Mouse (Mus musculus) embryonic facial prominence, embryonic 11.5 days (tissue): Measurements from ENCODE around the gene Afg1l. TPM values are rescaled to one million over a fixed set of nuclear protein-coding genes. Genes with fewer than 3 reads are reported as not detected.

Experiments used
- ATAC-seq: fragments of 200-750 bp; cut with Nextera tagmentation; replicated peaks from 2 replicates; pipeline ENCODE4 v1.8.0; 2017; ENCODE audit warnings: low read depth; ENCODE audit not compliant: insufficient number of reproducible peaks, low FRiP score, low TSS enrichment
- DNase-seq: peaks from one replicate; pipeline ENCODE4 v3.0.0-alpha.2; 2015; ENCODE audit warnings: low spot score
- H3K27ac ChIP-seq: fragments of 300-500 bp; sonication (generic); replicated peaks from 2 replicates; pipeline ENCODE4 v1.5.1; 2014; ENCODE audit warnings: mild to moderate bottlenecking, low read depth, low read length, control low read depth
- H3K27me3 ChIP-seq: fragments of 300-500 bp; sonication (generic); 2 replicates; pipeline ENCODE4 v1.6.1; 2014; ENCODE audit warnings: mild to moderate bottlenecking, low read length, moderate library complexity, mixed read lengths; ENCODE audit not compliant: control insufficient read depth, insufficient read depth
- H3K36me3 ChIP-seq: fragments of 300-500 bp; sonication (generic); replicated peaks from 2 replicates; pipeline ENCODE4 v1.6.1; 2014; ENCODE audit warnings: low read depth, mild to moderate bottlenecking, low read length, moderate library complexity, mixed read lengths; ENCODE audit not compliant: control insufficient read depth, insufficient read depth
- H3K4me1 ChIP-seq: fragments of 300-500 bp; sonication (generic); 2 replicates; pipeline ENCODE4 v1.6.1; 2014; ENCODE audit warnings: low read length, mixed read lengths; ENCODE audit not compliant: control insufficient read depth, insufficient read depth
- H3K4me2 ChIP-seq: fragments of 300-500 bp; sonication (generic); 2 replicates; pipeline ENCODE4 v1.6.1; 2014; ENCODE audit warnings: low read depth, mild to moderate bottlenecking, control low read depth, low read length, moderate library complexity
- H3K4me3 ChIP-seq: fragments of 300-500 bp; sonication (generic); 2 replicates; pipeline ENCODE4 v1.5.1; 2014; ENCODE audit warnings: low read depth, low read length, control low read depth
- H3K9ac ChIP-seq: fragments of 300-500 bp; sonication (generic); replicated peaks from 2 replicates; pipeline ENCODE4 v1.6.1; 2014; ENCODE audit warnings: mild to moderate bottlenecking, control low read depth, low read length
- H3K9me3 ChIP-seq: fragments of 300-500 bp; sonication (generic); replicated peaks from 2 replicates; pipeline ENCODE4 v1.6.1; 2016; ENCODE audit warnings: mild to moderate bottlenecking, low read length, inconsistent platforms, mixed read lengths; ENCODE audit not compliant: control insufficient read depth
- WGBS: fragments of 180-500 bp; shearing (Covaris S2); extraction: QIAGEN DNeasy Blood & Tissue Kit; methylation state at CpG from one replicate; pipeline ENCODE4 v1.1.7; 2014; 5-methylcytosine and 5-hydroxymethylcytosine counted together
- polyA plus RNA-seq: library from polyadenylated mRNA; unstranded; fragments of >200 nt; fragmentation: Nextera tagmentation; extraction: Ambion mirVana; gene quantifications from 2 replicates; pipeline ENCODE4 v1.2.1, GENCODE M21; 2014

Afg1l gene
- polyA plus RNA-seq: 5.8 and 6.2 TPM in 2 replicates

DNA sequence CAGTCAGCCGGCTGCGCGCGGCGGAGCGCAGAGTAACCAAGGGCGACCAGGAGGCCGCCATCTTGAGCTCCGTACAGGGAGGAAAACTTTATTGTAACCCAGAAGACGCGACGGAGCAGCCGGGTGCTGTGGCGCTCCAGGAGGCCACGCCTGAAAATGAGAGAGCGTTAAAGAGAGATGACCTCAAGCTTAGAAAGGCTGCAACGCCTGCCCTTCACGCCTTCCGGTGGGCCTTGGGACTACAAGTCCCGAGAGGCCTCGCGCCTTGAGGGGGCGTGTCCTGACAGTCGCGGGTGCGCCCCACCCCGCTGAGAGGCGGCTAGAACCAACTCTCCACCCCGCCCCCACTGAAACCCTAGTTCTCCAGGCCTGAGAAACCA, at the start of gene Afg1l:
Afg1l (minus strand) TSS at position 225 of the 380 bp plus-strand sequence.
- no peaks in the 10 kb centered on the region for H3K36me3 ChIP-seq
- DNase-seq: peak; percentile 95
- WGBS: 0% methylated on average over 29 of the region's 29 CpGs
- no peaks in the 10 kb centered on the region for H3K27me3 ChIP-seq
- H3K4me3 ChIP-seq: peak within 1 kb of the TSS; percentile 63
- H3K9ac ChIP-seq: peak within 1 kb of the TSS; percentile 70
- peak within 1 kb of the TSS; percentile 68 for H3K27ac ChIP-seq
- H3K9me3 ChIP-seq: no peaks in the 10 kb centered on the region
- ATAC-seq: peak; percentile 89
- peak within 1 kb of the TSS; percentile 60 for H3K4me2 ChIP-seq
- H3K4me1 ChIP-seq: no peaks in the 10 kb centered on the region

DNA sequence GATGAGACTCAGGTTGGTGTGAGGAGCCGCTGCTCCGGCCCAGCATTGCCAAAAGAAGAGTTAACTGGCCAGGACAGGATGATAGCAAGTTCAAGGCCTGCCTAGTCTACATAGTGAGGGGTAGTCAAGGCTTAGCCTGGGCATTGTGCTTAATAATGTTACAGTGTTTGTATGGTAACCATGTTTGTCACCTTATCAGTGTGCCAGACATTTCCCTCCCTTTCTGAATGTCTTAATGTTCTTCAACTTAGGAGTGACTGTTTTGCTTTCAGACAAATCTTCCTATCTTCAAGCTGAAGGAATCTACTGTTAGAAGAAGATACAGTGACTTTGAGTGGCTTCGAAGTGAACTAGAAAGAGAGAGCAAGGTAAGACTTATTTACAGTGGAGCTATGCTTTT, 47.3 kb upstream of the Afg1l start:
- Histone ChIP-seq H3K27ac (no peak overlapping the region), H3K36me3 (no peaks in the 10 kb centered on the region; the same call in 1 of the 2 replicates), H3K9me3 (no peaks in the 10 kb centered on the region), H3K4me1 (no peaks in the 10 kb centered on the region), H3K27me3 (no peaks in the 10 kb centered on the region), H3K4me2 (no peak overlapping the region), H3K9ac (no peak overlapping the region), H3K4me3 (no peak overlapping the region)
- WGBS: 95% methylated on average over 3 of the region's 3 CpGs
- ATAC-seq (no peak), DNase-seq (no peak)

DNA sequence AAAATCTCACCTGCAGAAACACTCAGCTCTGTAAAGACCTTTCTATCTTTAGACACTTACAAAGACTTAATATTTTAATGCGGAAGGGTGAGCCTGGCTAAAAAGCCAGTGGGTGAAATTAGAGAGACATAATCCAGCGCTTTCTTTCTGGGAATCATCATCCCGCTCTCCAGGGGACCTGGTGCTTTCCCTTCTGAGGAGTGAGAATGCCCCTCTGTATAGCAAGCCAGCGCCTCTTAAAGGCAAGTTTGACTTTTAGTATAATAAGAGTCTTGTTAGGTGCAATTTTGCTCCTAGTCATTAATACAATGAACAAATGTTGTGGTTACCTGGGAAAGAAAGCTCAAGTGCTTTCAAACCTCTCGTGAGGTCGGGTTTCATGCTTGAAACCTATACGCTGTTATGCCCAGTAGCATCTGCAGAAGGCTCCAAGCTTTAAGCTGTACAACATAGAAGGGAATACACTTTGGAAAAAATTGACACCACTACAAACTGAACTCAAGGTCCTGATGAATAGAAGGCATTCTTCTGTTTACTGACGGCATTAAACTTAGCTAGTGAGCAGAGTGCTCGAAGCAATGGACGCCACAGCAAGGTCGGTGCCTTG, 45.3 kb upstream of the Afg1l start:
- WGBS: 45% methylated on average over 11 of the region's 11 CpGs
- H3K27ac ChIP-seq: no peak overlapping the region
- no peaks in the 10 kb centered on the region for H3K9me3 ChIP-seq
- H3K27me3 ChIP-seq: no peaks in the 10 kb centered on the region
- H3K4me3 ChIP-seq: no peak overlapping the region
- no peak overlapping the region for H3K4me2 ChIP-seq
- H3K9ac ChIP-seq: no peak overlapping the region
- H3K4me1 ChIP-seq: no peaks in the 10 kb centered on the region
- H3K36me3 ChIP-seq: no peaks in the 10 kb centered on the region; the same call in 1 of the 2 replicates
- DNase-seq (peak; percentile 39), ATAC-seq (no peak)

DNA sequence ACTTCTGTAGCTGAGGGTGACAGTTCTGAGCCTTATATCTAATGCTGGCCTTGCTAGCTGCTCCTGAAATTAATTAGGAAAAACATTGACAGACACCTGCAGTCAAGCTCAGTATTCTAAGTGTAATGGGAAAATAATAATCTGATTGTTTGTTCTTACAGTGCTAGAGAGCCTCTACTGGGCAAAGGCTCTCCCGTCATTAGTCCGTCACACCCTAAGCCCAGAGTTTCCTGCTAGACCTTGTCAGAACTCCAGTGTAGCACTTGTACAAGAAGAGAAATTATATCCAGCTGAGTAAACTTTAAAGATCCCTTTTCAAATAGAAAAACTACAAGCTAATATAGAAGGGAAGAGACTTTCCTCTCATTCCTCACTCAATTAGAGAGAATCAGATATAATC, 44.5 kb upstream of the Afg1l start:
- DNase-seq: peak; percentile 46
- Histone ChIP-seq H3K9ac (no peak overlapping the region), H3K27me3 (no peaks in the 10 kb centered on the region), H3K4me2 (no peak overlapping the region), H3K9me3 (no peaks in the 10 kb centered on the region), H3K36me3 (no peaks in the 10 kb centered on the region; the same call in 1 of the 2 replicates), H3K4me1 (no peaks in the 10 kb centered on the region), H3K4me3 (no peak overlapping the region), H3K27ac (no peak overlapping the region)
- ATAC-seq: 0 out of 2 replicates have a peak, but pooled peaks have one; percentile 44
- 34% methylated on average over 2 of the region's 2 CpGs for WGBS

DNA sequence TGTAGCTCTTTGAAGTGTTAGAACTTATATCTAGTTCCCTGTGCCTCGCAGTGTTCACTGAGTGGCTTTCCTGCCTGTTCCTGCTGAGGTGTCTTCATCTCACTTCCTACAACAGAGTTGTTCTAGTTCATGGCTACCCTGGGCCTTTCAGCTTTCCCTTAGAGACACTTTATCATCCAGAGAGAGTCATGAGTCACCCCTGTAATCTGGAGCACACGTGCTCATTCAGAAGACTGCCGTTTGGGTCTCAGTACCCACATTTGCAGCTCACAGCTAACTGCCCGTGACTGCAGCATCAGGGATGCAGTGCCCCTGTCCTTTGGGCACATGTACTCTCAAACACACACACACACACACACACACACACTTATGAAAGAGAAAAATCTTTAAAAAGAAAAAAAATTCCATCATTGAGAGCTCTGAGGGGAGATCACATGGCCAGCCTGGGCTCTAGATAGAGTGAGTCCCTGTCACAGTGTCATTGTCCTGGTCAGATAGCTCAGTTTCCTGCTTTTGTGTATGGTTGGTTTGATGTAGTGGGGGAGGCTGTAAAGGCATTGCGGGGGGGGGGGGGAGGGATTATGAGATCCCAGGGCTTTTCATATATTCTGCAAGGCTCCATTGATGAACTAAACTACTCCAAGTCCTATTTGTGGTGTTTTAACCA, 43.1 kb upstream of the Afg1l start:
- H3K36me3 ChIP-seq: no peaks in the 10 kb centered on the region; the same call in 1 of the 2 replicates
- no peak overlapping the region for H3K4me3 ChIP-seq
- H3K27me3 ChIP-seq: no peaks in the 10 kb centered on the region
- no peak for DNase-seq
- H3K27ac ChIP-seq: no peak overlapping the region
- no peaks in the 10 kb centered on the region for H3K9me3 ChIP-seq
- H3K9ac ChIP-seq: no peak overlapping the region
- no peak overlapping the region for H3K4me2 ChIP-seq
- 73% methylated on average over 5 of the region's 5 CpGs for WGBS
- no peaks in the 10 kb centered on the region for H3K4me1 ChIP-seq
- no peak for ATAC-seq

DNA sequence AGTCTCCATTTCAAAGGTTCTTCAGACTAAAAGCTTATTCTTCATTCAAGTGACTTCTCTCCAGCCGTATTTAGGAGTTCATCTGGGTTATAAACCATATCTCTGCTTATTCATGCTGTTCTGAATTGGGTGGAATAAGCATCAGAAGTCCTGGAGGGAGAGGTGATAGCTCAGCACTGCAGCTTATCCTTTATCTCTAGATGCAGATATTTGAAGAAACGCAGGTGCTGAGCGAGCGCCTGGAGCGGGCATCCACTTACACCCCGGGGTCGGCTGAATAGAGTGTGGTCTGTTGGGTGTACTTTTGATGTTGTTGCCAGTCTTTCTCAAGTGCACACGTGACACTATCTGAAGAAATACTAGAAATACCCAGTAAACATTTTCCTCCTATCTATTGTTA, 40.0 kb upstream of the Afg1l start:
- WGBS: 90% methylated on average over 8 of the region's 8 CpGs
- DNase-seq (no peak), ATAC-seq (no peak)
- H3K36me3 ChIP-seq: no peaks in the 10 kb centered on the region
- H3K9me3 ChIP-seq: no peaks in the 10 kb centered on the region
- H3K9ac ChIP-seq: no peak overlapping the region
- no peaks in the 10 kb centered on the region for H3K4me1 ChIP-seq
- H3K27ac ChIP-seq: no peak overlapping the region
- no peaks in the 10 kb centered on the region for H3K27me3 ChIP-seq
- H3K4me3 ChIP-seq: no peak overlapping the region
- no peak overlapping the region for H3K4me2 ChIP-seq

DNA sequence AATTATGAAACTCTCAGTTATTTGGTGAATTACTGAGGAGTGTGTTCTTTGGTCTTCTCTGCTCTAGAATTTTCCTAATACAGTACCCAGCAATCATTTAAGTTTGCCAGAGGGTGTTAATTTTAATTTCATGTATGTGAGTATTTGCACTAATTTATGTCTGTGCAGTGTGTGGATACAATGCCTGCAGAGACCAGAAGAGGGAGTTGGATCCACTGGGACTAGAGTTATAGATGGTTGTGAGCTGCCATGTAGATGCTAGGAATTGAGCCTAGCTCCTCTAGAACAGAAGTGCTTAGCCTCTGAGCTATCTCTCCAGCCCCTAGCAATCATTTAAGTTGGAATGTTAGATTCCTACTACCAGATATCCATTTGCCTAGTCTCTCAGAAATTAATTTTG, 35.8 kb upstream of the Afg1l start:
- Histone ChIP-seq H3K4me1 (no peaks in the 10 kb centered on the region), H3K9ac (no peak overlapping the region), H3K27me3 (no peaks in the 10 kb centered on the region), H3K4me2 (no peak overlapping the region), H3K4me3 (no peak overlapping the region), H3K36me3 (no peaks in the 10 kb centered on the region; the same call in 1 of the 2 replicates), H3K9me3 (no peaks in the 10 kb centered on the region), H3K27ac (no peak overlapping the region)
- DNase-seq (no peak), ATAC-seq (no peak)
